ENCODE assay signal across 12 mouse cellular contexts in genomic region chr11:17169262-17169661, GRCm38 (mm10).
"Had no signal": no experiment of that assay in that cellular context is flagged by ENCODE, and none has a peak within 500 bp of the region (broad histone marks: within the 10 kb centered on the region; RNA-seq: fewer than 3 reads in every experiment).

No protein-coding gene starts in this region.

- H3K27ac ChIP-seq: kidney, embryonic 15.5 days; limb, embryonic 15.5 days; midbrain, embryonic 12.5 days; neural tube, embryonic 13.5 days had no signal

- ATAC-seq: midbrain, embryonic 16.5 days had no signal

- H3K27me3 ChIP-seq: kidney, embryonic 15.5 days; limb, embryonic 15.5 days; midbrain, embryonic 12.5 days; neural tube, embryonic 13.5 days had no signal

- H3K4me1 ChIP-seq: midbrain, embryonic 12.5 days had no signal

- H3K9ac ChIP-seq: kidney, embryonic 15.5 days; limb, embryonic 15.5 days; lung, embryonic 14.5 days; midbrain, embryonic 12.5 days; neural tube, embryonic 13.5 days had no signal

- H3K9me3 ChIP-seq: kidney, embryonic 15.5 days; limb, embryonic 15.5 days; neural tube, embryonic 13.5 days had no signal

- DNase-seq: kidney, adult 2 months; kidney, postnatal 25 days; layer of hippocampus, adult 9-11 months; layer of hippocampus, postnatal 36 days; lung, embryonic 14.5 days; lung, postnatal 14 days; right cerebral cortex, postnatal 14 days had no signal

- H3K4me2 ChIP-seq: kidney, embryonic 15.5 days; limb, embryonic 15.5 days; lung, embryonic 14.5 days; midbrain, embryonic 12.5 days; neural tube, embryonic 13.5 days had no signal

- H3K4me3 ChIP-seq: kidney, embryonic 15.5 days; limb, embryonic 15.5 days; midbrain, embryonic 12.5 days; neural tube, embryonic 13.5 days had no signal
